Mouse (Mus musculus): ENCODE measurements around the gene Acy3. TPM values are rescaled to one million over a fixed set of nuclear protein-coding genes. Genes with fewer than 3 reads are reported as not detected.
"Not testable (repeated sequence)": the region's sequence is repeated elsewhere in the genome, so short reads cannot be mapped to it uniquely, and the experiment has no call there.

Acy3 gene
- polyA plus RNA-seq, 1 experiment = 6.3 TPM

DNA sequence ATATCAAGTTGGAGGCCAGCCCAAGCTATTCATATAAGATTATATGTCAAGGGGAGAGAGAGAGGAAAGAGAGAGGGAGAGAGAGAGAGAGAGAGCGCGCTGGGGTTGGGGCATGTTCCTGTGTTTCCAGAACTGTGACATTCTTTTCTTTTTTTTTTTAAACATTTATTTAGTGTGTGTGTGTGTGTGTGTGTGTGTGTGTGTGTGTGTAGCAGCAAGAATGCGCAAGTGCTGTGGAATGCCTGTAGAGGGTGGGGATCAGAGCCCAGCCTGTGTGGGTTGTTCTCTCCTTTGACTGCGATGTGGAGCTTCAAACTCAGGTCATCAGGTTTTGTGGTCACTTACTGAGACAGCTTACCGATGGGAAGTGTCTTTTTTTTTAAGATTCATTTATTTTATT lies 26.2 kb upstream of the Acy3 start:
- no peak for TF ChIP-seq POLR2A (IDR thresholded peaks at IDR 0.05; ENCODE audit: insufficient read length, low read depth)
- no peak for TF ChIP-seq MYOG (IDR thresholded peaks at IDR 0.05; ENCODE audit: control insufficient read depth in 1 of 3, insufficient read depth in 1 of 3, insufficient read length in 2 of 3, low read depth in 2 of 3)
- TF ChIP-seq REST (IDR thresholded peaks at IDR 0.05; ENCODE audit: insufficient read depth, insufficient read length) = no peak
- TF ChIP-seq MYOD1 (IDR thresholded peaks at IDR 0.05; ENCODE audit: control insufficient read depth in 1 of 3, insufficient read length in 2 of 3, low read depth in 2 of 3) = no peak
- H3K36me3 ChIP-seq (ENCODE audit: control insufficient read depth, insufficient read depth) = no peaks in the 10 kb centered on the region
- H3K79me2 ChIP-seq (ENCODE audit: control insufficient read depth, insufficient read depth) = no peaks in the 10 kb centered on the region

GRCm38 (mm10) chr19:3961805-3962204 lies 24.6 kb upstream of the Acy3 start:
- not testable (repeated sequence) for H3ac ChIP-seq (ENCODE audit: control insufficient read depth, insufficient read length); H3K36me3 ChIP-seq (ENCODE audit: control insufficient read depth, insufficient read depth); H3K79me2 ChIP-seq (ENCODE audit: control insufficient read depth, insufficient read depth); H3K27me3 ChIP-seq (ENCODE audit: control insufficient read depth, insufficient read depth, insufficient read length); H3K4me2 ChIP-seq (ENCODE audit: low read depth); H3K4me3 ChIP-seq

More for the DNA sequence above, 26.2 kb upstream of the Acy3 start:
- Histone ChIP-seq H3K27me3 (ENCODE audit: control insufficient read depth, insufficient read depth, insufficient read length) (no peaks in the 10 kb centered on the region), H3ac (ENCODE audit: control insufficient read depth, insufficient read length) (no peak overlapping the region), H3K4me3 (no peak overlapping the region), H3K4me2 (ENCODE audit: low read depth) (no peak overlapping the region)

DNA sequence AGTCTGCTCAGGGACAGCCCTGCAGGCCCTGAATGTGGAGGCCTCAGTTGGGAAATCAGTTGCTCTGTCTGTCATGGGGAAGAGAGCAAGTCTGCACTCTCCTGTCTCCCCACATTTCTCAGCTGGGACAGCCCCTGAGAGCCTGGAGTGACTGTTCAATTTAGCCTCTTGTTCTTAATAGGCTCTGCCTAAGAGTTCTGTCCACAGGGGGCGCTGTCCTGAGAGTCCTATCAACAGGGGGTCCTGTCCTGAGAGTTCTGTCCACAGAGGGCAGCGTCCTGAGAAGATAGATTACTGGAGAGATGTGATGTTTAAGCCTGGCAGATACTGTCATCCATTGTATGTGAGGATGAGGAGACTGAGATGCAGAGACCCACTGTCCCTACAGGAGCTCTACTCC lies 23.9 kb upstream of the Acy3 start:
- H3K79me2 ChIP-seq (ENCODE audit: control insufficient read depth, insufficient read depth) = no peaks in the 10 kb centered on the region
- TF ChIP-seq MAX (IDR thresholded peaks at IDR 0.05; ENCODE audit: low read depth) = no peak
- no peak for TF ChIP-seq MYOD1 (IDR thresholded peaks at IDR 0.05; ENCODE audit: control insufficient read depth in 1 of 3, insufficient read length in 2 of 3, low read depth in 2 of 3)
- no peak for TF ChIP-seq POLR2A (IDR thresholded peaks at IDR 0.05; ENCODE audit: insufficient read length, low read depth)
- no peak for TF ChIP-seq TCF3 (IDR thresholded peaks at IDR 0.05; ENCODE audit: insufficient read length, low read depth)
- no peak for TF ChIP-seq POLR2AphosphoS2 (IDR thresholded peaks at IDR 0.05; ENCODE audit: insufficient read length, low read depth)
- TF ChIP-seq TCF12 (IDR thresholded peaks at IDR 0.05; ENCODE audit: insufficient read depth, poor library complexity, severe bottlenecking) = no peak
- TF ChIP-seq SRF (IDR thresholded peaks at IDR 0.05; ENCODE audit: control insufficient read depth, insufficient read length, low read depth) = no peak
- no peak for TF ChIP-seq REST (IDR thresholded peaks at IDR 0.05; ENCODE audit: insufficient read depth, insufficient read length)
- no peak for TF ChIP-seq MYOG (IDR thresholded peaks at IDR 0.05; ENCODE audit: control insufficient read depth in 1 of 3, insufficient read depth in 1 of 3, insufficient read length in 2 of 3, low read depth in 2 of 3)
- TF ChIP-seq CEBPB (IDR thresholded peaks at IDR 0.05; ENCODE audit: insufficient read depth, poor library complexity, severe bottlenecking) = no peak
- TF ChIP-seq E2F4 (IDR thresholded peaks at IDR 0.05; ENCODE audit: insufficient read depth) = no peak
- TF ChIP-seq USF1 (IDR thresholded peaks at IDR 0.05; ENCODE audit: low read depth) = no peak
- H3K36me3 ChIP-seq (ENCODE audit: control insufficient read depth, insufficient read depth) = no peaks in the 10 kb centered on the region
- no peak overlapping the region for H3ac ChIP-seq (ENCODE audit: control insufficient read depth, insufficient read length)
- H3K4me2 ChIP-seq (ENCODE audit: low read depth) = no peak overlapping the region
- no peak overlapping the region for H3K4me3 ChIP-seq
- H3K27me3 ChIP-seq (ENCODE audit: control insufficient read depth, insufficient read depth, insufficient read length) = peaks cover 5% of the 10 kb centered on the region

DNA sequence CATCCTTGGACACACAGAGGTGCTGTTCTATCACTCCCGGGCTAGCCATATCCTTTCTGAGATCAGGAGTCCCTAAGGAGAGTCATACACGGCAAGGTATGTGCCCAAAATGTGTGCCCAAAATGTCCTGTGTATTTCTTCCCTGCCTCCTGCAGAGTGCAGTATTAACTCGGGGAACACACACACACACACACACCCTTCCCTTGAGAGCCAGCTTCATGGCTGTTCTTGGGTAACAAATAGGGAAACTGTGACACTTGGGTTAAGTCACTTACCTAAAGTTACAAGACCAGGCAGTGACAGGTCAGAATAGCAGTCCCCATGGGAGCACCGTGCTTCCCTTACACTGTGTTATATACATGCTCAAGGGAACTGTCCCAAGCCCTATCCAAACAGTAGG lies 22.3 kb upstream of the Acy3 start:
- TF ChIP-seq E2F4 (IDR thresholded peaks at IDR 0.05; ENCODE audit: insufficient read depth) (no peak), MYOG (IDR thresholded peaks at IDR 0.05; ENCODE audit: control insufficient read depth in 1 of 3, insufficient read depth in 1 of 3, insufficient read length in 2 of 3, low read depth in 2 of 3) (no peak), CEBPB (IDR thresholded peaks at IDR 0.05; ENCODE audit: insufficient read depth, poor library complexity, severe bottlenecking) (no peak)
- H3K4me2 ChIP-seq (ENCODE audit: low read depth) = no peak overlapping the region
- no peak overlapping the region for H3K4me3 ChIP-seq
- peaks cover 5% of the 10 kb centered on the region for H3K27me3 ChIP-seq (ENCODE audit: control insufficient read depth, insufficient read depth, insufficient read length)
- H3K79me2 ChIP-seq (ENCODE audit: control insufficient read depth, insufficient read depth) = no peaks in the 10 kb centered on the region
- H3K36me3 ChIP-seq (ENCODE audit: control insufficient read depth, insufficient read depth) = no peaks in the 10 kb centered on the region
- no peak overlapping the region for H3ac ChIP-seq (ENCODE audit: control insufficient read depth, insufficient read length)

DNA sequence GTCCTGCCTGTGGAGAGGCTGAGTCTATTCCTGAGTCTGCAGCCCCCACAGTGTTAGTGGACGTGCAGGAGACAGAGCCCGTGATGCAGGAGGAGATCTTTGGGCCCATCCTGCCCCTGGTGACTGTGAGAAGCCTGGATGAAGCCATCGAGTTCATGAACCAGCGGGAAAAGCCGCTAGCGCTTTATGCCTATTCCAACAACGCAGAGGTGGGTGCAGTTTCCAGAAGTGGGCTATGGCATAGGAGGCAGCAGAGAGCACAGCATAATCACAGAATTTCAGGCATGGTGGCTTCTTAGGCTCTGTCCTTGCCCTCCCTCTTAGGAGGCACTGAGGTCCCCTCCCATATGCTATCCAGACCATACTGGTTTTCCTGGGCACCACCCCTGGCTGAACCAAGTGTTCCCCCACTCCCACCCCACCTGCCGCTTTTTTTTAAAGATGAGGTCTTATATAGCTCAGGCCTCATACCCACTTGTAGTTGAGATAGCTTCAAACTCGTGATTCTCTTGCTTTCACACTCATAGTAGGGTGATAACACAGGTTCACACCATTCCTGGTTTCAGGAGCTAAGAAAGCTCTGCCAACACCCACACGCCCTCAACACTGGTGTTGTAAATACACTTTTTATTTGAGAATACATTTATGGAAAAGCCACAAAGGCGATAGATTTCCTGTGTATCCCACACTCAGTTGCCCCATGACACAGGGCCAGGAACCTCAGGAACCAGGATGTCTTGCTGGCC lies 19.9 kb upstream of the Acy3 start:
- Histone ChIP-seq H3ac (ENCODE audit: control insufficient read depth, insufficient read length) (no peak overlapping the region), H3K4me3 (no peak overlapping the region), H3K79me2 (ENCODE audit: control insufficient read depth, insufficient read depth) (no peaks in the 10 kb centered on the region), H3K27me3 (ENCODE audit: control insufficient read depth, insufficient read depth, insufficient read length) (peaks cover 18% of the 10 kb centered on the region), H3K36me3 (ENCODE audit: control insufficient read depth, insufficient read depth) (no peaks in the 10 kb centered on the region), H3K4me2 (ENCODE audit: low read depth) (no peak overlapping the region)
- TF ChIP-seq MAX (IDR thresholded peaks at IDR 0.05; ENCODE audit: low read depth) (no peak), TCF3 (IDR thresholded peaks at IDR 0.05; ENCODE audit: insufficient read length, low read depth) (no peak), CEBPB (IDR thresholded peaks at IDR 0.05; ENCODE audit: insufficient read depth, poor library complexity, severe bottlenecking) (no peak), USF1 (IDR thresholded peaks at IDR 0.05; ENCODE audit: low read depth) (no peak), MYOD1 (IDR thresholded peaks at IDR 0.05; ENCODE audit: control insufficient read depth in 1 of 3, insufficient read length in 2 of 3, low read depth in 2 of 3) (no peak), POLR2A (IDR thresholded peaks at IDR 0.05; ENCODE audit: insufficient read length, low read depth) (no peak), POLR2AphosphoS2 (IDR thresholded peaks at IDR 0.05; ENCODE audit: insufficient read length, low read depth) (no peak), MYOG (IDR thresholded peaks at IDR 0.05; ENCODE audit: control insufficient read depth in 1 of 3, insufficient read depth in 1 of 3, insufficient read length in 2 of 3, low read depth in 2 of 3) (no peak), TCF12 (IDR thresholded peaks at IDR 0.05; ENCODE audit: insufficient read depth, poor library complexity, severe bottlenecking) (no peak), E2F4 (IDR thresholded peaks at IDR 0.05; ENCODE audit: insufficient read depth) (no peak), REST (IDR thresholded peaks at IDR 0.05; ENCODE audit: insufficient read depth, insufficient read length) (no peak), SRF (IDR thresholded peaks at IDR 0.05; ENCODE audit: control insufficient read depth, insufficient read length, low read depth) (no peak)

Data from myocyte (in vitro differentiated cells).